Mouse (Mus musculus) forebrain, embryonic 14.5 days (tissue): ENCODE measurements around the gene Prpf40b. TPM values are rescaled to one million over a fixed set of nuclear protein-coding genes. Genes with fewer than 3 reads are reported as not detected.
"Not testable (repeated sequence)": the region's sequence is repeated elsewhere in the genome, so short reads cannot be mapped to it uniquely, and the experiment has no call there.

Experiments
- ATAC-seq: fragments of 200-750 bp; cut with Nextera tagmentation; 2 replicates; pipeline ENCODE4 v1.8.0; 2017; ENCODE audit warnings: mild to moderate bottlenecking, moderate library complexity
- DNase-seq: peaks from one replicate; pipeline ENCODE4 v3.0.0-alpha.2; 2015; ENCODE audit warnings: low spot score
- H3K27ac ChIP-seq: fragments of 300-500 bp; sonication (generic); 2 replicates; pipeline ENCODE4 v1.5.1; 2014; ENCODE audit warnings: low read depth, mild to moderate bottlenecking, control low read depth, low read length, moderate library complexity
- H3K27me3 ChIP-seq: fragments of 300-500 bp; sonication (generic); replicated peaks from 2 replicates; pipeline ENCODE4 v1.6.1; 2014; ENCODE audit warnings: low read length, control low read depth, mixed read lengths; ENCODE audit not compliant: control insufficient read depth, insufficient read depth
- H3K36me3 ChIP-seq: fragments of 300-500 bp; sonication (generic); 2 replicates; pipeline ENCODE4 v1.6.1; 2014; ENCODE audit warnings: low read length, control low read depth; ENCODE audit not compliant: control insufficient read depth, insufficient read depth
- H3K4me1 ChIP-seq: fragments of 300-500 bp; sonication (generic); 2 replicates; pipeline ENCODE4 v1.6.1; 2014; ENCODE audit warnings: antibody characterized with exemption, low read length, control low read depth; ENCODE audit not compliant: control insufficient read depth, insufficient read depth
- H3K4me2 ChIP-seq: fragments of 300-500 bp; sonication (generic); 2 replicates; pipeline ENCODE4 v1.6.1; 2014; ENCODE audit warnings: mild to moderate bottlenecking, control low read depth, low read length
- H3K4me3 ChIP-seq: fragments of 300-500 bp; sonication (generic); 2 replicates; pipeline ENCODE4 v1.5.1; 2014; ENCODE audit warnings: low read depth, low read length, control low read depth
- H3K9ac ChIP-seq: fragments of 300-500 bp; sonication (generic); 2 replicates; pipeline ENCODE4 v1.6.1; 2014; ENCODE audit warnings: mild to moderate bottlenecking, low read length, control low read depth, moderate library complexity
- H3K9me3 ChIP-seq: fragments of 300-500 bp; sonication (generic); replicated peaks from 2 replicates; pipeline ENCODE4 v1.6.1; 2016; ENCODE audit warnings: low read length, control low read depth, mixed read lengths; ENCODE audit not compliant: control insufficient read depth
- WGBS: fragments of 180-500 bp; shearing (Covaris S2); extraction: QIAGEN DNeasy Blood & Tissue Kit; methylation state at CpG from one replicate; pipeline ENCODE4 v1.1.7; 2014; 5-methylcytosine and 5-hydroxymethylcytosine counted together
- polyA plus RNA-seq: library from polyadenylated mRNA; unstranded; fragments of >200 nt; fragmentation: Nextera tagmentation; extraction: Ambion mirVana; gene quantifications from 2 replicates; pipeline ENCODE4 v1.2.1, GENCODE M21; 2014

The Prpf40b gene
- polyA plus RNA-seq = 57.2 and 81.8 TPM in 2 replicates

DNA sequence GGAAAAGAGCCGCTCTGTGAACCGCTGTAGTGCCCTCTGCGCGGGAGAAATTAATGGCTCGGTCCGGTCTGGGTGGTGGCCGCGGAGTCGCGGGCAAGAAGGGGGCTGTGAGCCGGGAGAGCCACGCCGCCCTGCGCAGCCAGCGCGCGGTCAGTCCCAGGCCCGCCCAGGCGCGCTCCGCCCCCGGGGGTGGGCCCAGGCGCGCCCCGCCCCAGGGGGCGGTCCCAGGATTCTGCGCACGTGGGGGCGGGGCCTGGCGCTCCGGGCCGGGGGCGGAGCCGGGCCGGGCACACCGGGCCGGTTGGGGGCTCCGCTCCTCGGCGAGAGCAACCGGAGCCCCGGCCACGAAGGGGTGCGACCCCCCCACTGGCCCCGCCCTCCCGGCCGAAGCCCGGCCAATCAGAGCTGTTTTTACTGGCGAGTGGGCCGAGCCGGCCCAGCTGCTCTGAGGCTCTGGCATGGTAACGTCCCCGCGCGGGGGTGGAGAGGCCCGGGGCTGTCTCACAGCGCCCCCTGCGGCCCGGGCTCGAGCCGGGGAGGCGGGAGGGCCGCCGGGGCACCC is at the start of gene Prpf40b:
TSS of gene Prpf40b (plus strand) at position 275 of the 562 bp plus-strand sequence.
- DNase-seq (peak; percentile 95), ATAC-seq (peak; percentile 96)
- Histone ChIP-seq H3K27me3 (no peaks in the 10 kb centered on the region), H3K27ac (peak within 1 kb of the TSS; percentile 93), H3K4me3 (peak within 1 kb of the TSS; percentile 65), H3K4me2 (peak within 1 kb of the TSS; percentile 55), H3K36me3 (no peaks in the 10 kb centered on the region), H3K9me3 (no peaks in the 10 kb centered on the region), H3K9ac (peak within 1 kb of the TSS; percentile 81), H3K4me1 (0 out of 2 replicates have a peak, but pooled peaks cover 3% of the 10 kb centered on the region)
- WGBS = under 1% methylated on average over 48 of the region's 64 CpGs

DNA sequence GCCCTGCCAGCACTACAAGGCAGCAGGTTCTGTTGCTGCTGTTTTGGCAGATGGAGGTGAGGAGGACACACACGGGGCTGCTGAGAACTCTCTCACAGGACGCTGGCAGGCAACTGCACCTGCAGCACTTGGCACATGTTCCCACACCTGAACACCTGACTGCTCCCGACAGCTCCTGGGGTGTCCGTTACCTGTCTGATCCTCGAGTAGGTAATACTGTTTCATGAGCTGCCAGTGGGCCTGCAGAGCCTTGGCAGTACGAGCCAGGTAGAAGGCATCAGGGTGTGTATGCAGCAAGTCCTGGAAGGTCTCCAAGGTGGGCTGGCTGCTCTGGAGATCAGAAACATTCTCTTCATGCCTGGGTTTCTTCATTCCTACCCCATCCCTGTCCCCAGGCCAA is 48.2 kb upstream of the Prpf40b start:
- not testable (repeated sequence) for H3K4me2 ChIP-seq, H3K9me3 ChIP-seq, H3K27me3 ChIP-seq, H3K4me1 ChIP-seq, H3K27ac ChIP-seq, ATAC-seq, DNase-seq, H3K9ac ChIP-seq, H3K4me3 ChIP-seq
- 90% methylated on average over 6 of the region's 6 CpGs for WGBS
- peaks cover 74% of the 10 kb centered on the region for H3K36me3 ChIP-seq

GRCm38 (mm10) chr15:99248972-99249371 is 45.9 kb upstream of the Prpf40b start:
- Histone ChIP-seq H3K27ac (no peak overlapping the region), H3K4me3 (no peak overlapping the region), H3K36me3 (peaks cover 54% of the 10 kb centered on the region), H3K9me3 (no peaks in the 10 kb centered on the region), H3K4me1 (no peaks in the 10 kb centered on the region; the same call in 1 of the 2 replicates), H3K4me2 (no peak overlapping the region), H3K27me3 (no peaks in the 10 kb centered on the region), H3K9ac (no peak overlapping the region)
- no peak for DNase-seq
- 90% methylated on average over 9 of the region's 9 CpGs for WGBS
- ATAC-seq = no peak

DNA sequence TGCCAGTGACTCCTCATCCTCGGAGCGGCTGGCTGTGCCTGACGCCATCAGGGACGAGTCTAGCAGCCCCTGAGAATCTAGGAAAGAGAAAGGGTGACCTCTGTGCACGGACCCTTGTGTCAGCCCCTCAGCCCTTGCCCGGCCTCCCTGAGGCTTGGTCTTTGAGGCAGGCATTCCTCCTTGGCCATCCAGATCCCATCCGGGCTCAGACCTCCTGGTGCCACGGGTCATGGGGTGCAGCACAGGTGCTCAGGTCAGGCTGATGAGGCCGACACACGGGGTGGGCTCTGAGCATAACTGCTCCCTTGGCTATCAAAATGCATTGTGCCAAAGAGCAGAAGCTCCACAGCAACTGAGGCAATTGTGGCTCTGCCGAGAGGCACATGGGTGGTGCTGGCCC is 44.9 kb upstream of the Prpf40b start:
- no peak overlapping the region for H3K4me3 ChIP-seq
- no peaks in the 10 kb centered on the region for H3K27me3 ChIP-seq
- WGBS = 91% methylated on average over 11 of the region's 11 CpGs
- no peaks in the 10 kb centered on the region; the same call in 1 of the 2 replicates for H3K4me1 ChIP-seq
- ATAC-seq = no peak
- no peak for DNase-seq
- no peak overlapping the region for H3K9ac ChIP-seq
- no peak overlapping the region for H3K4me2 ChIP-seq
- peaks cover 44% of the 10 kb centered on the region for H3K36me3 ChIP-seq
- H3K27ac ChIP-seq = no peak overlapping the region
- H3K9me3 ChIP-seq = no peaks in the 10 kb centered on the region

DNA sequence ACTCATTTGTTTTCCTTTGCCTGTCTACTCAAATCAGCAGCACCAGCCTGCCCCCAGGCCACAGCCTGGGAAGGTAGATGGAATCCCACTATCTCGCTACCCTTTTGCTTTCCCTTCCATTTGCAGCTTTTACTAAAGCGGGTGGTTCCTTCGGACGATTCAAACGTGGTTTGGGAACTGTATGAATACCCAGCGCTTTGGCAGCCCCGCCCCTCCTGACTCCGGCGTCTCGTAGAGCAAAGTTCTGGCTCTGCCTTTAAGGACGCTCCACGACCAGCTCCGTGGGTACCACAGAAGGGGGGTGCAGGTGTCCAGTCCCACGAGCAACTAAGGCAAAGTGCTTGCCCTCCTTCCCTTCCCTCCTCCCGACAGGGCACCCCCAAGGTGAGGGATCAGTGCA is 43.8 kb upstream of the Prpf40b start:
- Histone ChIP-seq H3K36me3 (peaks cover 32% of the 10 kb centered on the region), H3K4me3 (peak overlapping the region; percentile 59), H3K4me2 (peak overlapping the region; percentile 64), H3K9ac (peak overlapping the region; percentile 69)
- under 1% methylated on average over 14 of the region's 15 CpGs for WGBS
- not testable (repeated sequence) for H3K27ac ChIP-seq, H3K27me3 ChIP-seq, DNase-seq, ATAC-seq, H3K9me3 ChIP-seq, H3K4me1 ChIP-seq

GRCm38 (mm10) chr15:99251626-99252380 is 43.1 kb upstream of the Prpf40b start, which contains the start of gene Mcrs1:
Mcrs1 (minus strand) TSS chr15:99251961.
- peak within 1 kb of the TSS; percentile 94 for H3K27ac ChIP-seq
- WGBS = under 1% methylated on average over 52 of the region's 52 CpGs
- peak within 1 kb of the TSS; percentile 59 for H3K4me3 ChIP-seq
- H3K9me3 ChIP-seq = no peaks in the 10 kb centered on the region
- H3K27me3 ChIP-seq = no peaks in the 10 kb centered on the region
- peaks cover 25% of the 10 kb centered on the region for H3K36me3 ChIP-seq
- H3K9ac ChIP-seq = peak within 1 kb of the TSS; percentile 69
- H3K4me1 ChIP-seq = no peaks in the 10 kb centered on the region; the same call in 1 of the 2 replicates
- peak within 1 kb of the TSS; percentile 75 for H3K4me2 ChIP-seq
- ATAC-seq (peak; percentile 96), DNase-seq (peak; percentile 100)

- peak overlapping the region; percentile 59 for H3K4me3 ChIP-seq
- H3K27me3 ChIP-seq = no peaks in the 10 kb centered on the region
- peaks cover 18% of the 10 kb centered on the region for H3K36me3 ChIP-seq
- DNase-seq = peak; percentile 70
- H3K27ac ChIP-seq = peak overlapping the region; percentile 94
- H3K4me2 ChIP-seq = peak overlapping the region; percentile 75
- no peaks in the 10 kb centered on the region; the same call in 1 of the 2 replicates for H3K4me1 ChIP-seq
- ATAC-seq = peak; percentile 54
- no peaks in the 10 kb centered on the region for H3K9me3 ChIP-seq
- H3K9ac ChIP-seq = peak overlapping the region; percentile 69
- WGBS = 5% methylated on average over 22 of the region's 22 CpGs
Observed at GRCm38 (mm10) chr15:99252381-99253174, 42.3 kb upstream of the Prpf40b start.

DNA sequence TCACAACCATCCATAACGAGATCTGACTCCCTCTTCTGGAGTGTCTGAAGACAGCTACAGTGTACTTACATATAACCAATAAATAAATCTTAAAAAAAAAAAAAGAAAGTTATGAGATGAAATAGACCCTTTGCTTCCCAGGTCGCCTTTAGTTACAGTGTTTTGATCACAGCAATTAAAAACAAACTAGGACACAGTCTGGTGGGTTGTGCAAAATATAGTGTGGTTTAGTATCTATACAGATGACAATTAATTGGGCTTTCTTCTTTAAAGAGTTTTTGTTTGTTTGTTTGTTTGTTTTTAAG is 41.8 kb upstream of the Prpf40b start:
- not testable (repeated sequence) for ATAC-seq, H3K9ac ChIP-seq, H3K27ac ChIP-seq, H3K4me3 ChIP-seq, H3K4me1 ChIP-seq, H3K27me3 ChIP-seq, H3K9me3 ChIP-seq, DNase-seq
- 41% methylated on average over 2 of the region's 2 CpGs for WGBS
- Histone ChIP-seq H3K4me2 (peak overlapping the region; percentile 75), H3K36me3 (peaks cover 12% of the 10 kb centered on the region)
